8 mouse cellular contexts compared by ENCODE assay signal in genomic region chr13:69485326-69485725, GRCm38 (mm10). TPM values are rescaled to one million over a fixed set of nuclear protein-coding genes. Genes with fewer than 3 reads are reported as not detected.
DNase-seq lines count a peak whose midpoint lies in the region; ATAC-seq and TF ChIP-seq lines count a peak whose summit lies in the region.

No protein-coding gene starts in this region.

- H3K4me3 ChIP-seq in gastrocnemius, adult 2 months: no peak overlapping the region
- no peak overlapping the region for H3K4me3 ChIP-seq in hindbrain, embryonic 16.5 days (ENCODE audit: low read length)
- no peak overlapping the region for H3K4me3 ChIP-seq in neural tube, embryonic 15.5 days (replicated peaks)

- peak; percentile 32; the same call in 1 of the 2 replicates for ATAC-seq in hindbrain, embryonic 16.5 days
- ATAC-seq in neural tube, embryonic 15.5 days (ENCODE audit: low FRiP score): peak; percentile 26; the same call in 1 of the 2 replicates
- ATAC-seq in erythroid progenitor cell, adult 5-6 weeks (replicated peaks; ENCODE audit: low FRiP score, poor library complexity, severe bottlenecking): no peak

- H3K4me1 ChIP-seq in hindbrain, embryonic 16.5 days (ENCODE audit: control insufficient read depth, insufficient read depth, low read depth, low read length): peaks cover 18% of the 10 kb centered on the region
- H3K4me1 ChIP-seq in neural tube, embryonic 15.5 days: peaks cover 36% of the 10 kb centered on the region

- TF ChIP-seq CTCF in gastrocnemius, adult 2 months (IDR thresholded peaks at IDR 0.05): peak; percentile 67

- H3K27ac ChIP-seq in gastrocnemius, adult 2 months: no peak overlapping the region
- no peak overlapping the region for H3K27ac ChIP-seq in hindbrain, embryonic 16.5 days (ENCODE audit: low read depth, low read length)
- H3K27ac ChIP-seq in neural tube, embryonic 15.5 days (replicated peaks): no peak overlapping the region

- no peak overlapping the region for H3K9ac ChIP-seq in hindbrain, embryonic 16.5 days (ENCODE audit: low read depth, low read length)
- H3K9ac ChIP-seq in neural tube, embryonic 15.5 days (replicated peaks): no peak overlapping the region

- H3K9me3 ChIP-seq in hindbrain, embryonic 16.5 days (ENCODE audit: control insufficient read depth, low read length): no peaks in the 10 kb centered on the region
- H3K9me3 ChIP-seq in neural tube, embryonic 15.5 days (replicated peaks): no peaks in the 10 kb centered on the region

- H3K4me2 ChIP-seq in hindbrain, embryonic 16.5 days (ENCODE audit: low read length): no peak overlapping the region
- no peak overlapping the region for H3K4me2 ChIP-seq in neural tube, embryonic 15.5 days

- intact Hi-C loops in gastrocnemius, adult 2 months (cut with DNase I): no loop called here
- intact Hi-C loops in gastrocnemius, postnatal 14 days (cut with DNase I; ENCODE audit: low total_unique reads): no loop called here

- 12% methylated on average over 6 of the region's 6 CpGs for WGBS in hindbrain, embryonic 16.5 days
- WGBS in neural tube, embryonic 15.5 days: 16% methylated on average over 6 of the region's 6 CpGs

- peaks cover 7% of the 10 kb centered on the region for H3K27me3 ChIP-seq in hindbrain, embryonic 16.5 days (replicated peaks; ENCODE audit: control insufficient read depth, insufficient read depth, low read length)
- H3K27me3 ChIP-seq in neural tube, embryonic 15.5 days (replicated peaks): peaks cover 33% of the 10 kb centered on the region

- no peaks in the 10 kb centered on the region for H3K36me3 ChIP-seq in hindbrain, embryonic 16.5 days (ENCODE audit: control insufficient read depth, insufficient read depth, low read length)
- H3K36me3 ChIP-seq in neural tube, embryonic 15.5 days: no peaks in the 10 kb centered on the region

- no peak for DNase-seq in gastrocnemius, adult 2 months
- no peak for DNase-seq in gastrocnemius, postnatal 14 days
- DNase-seq in 3T3-L1 (ENCODE audit: low read depth, low spot score): peak; percentile 40
- DNase-seq in ZHBTc4 (ENCODE audit: low read depth, low spot score): peak; percentile 37
- no peak for DNase-seq in right cerebral cortex, postnatal 25 days

RNA-seq across cellular contexts. Expression of gene Nsun2, which starts 48.2 kb away (rescaled TPM):
- 10 to 100 TPM; 45.4 to 51.9 TPM for total RNA-seq in gastrocnemius, adult 2 months (2021)
- 10 to 100 TPM; 39.5 to 44.5 TPM for total RNA-seq in gastrocnemius, postnatal 14 days (2021)
- 73.8 and 77.7 TPM in 2 replicates for polyA plus RNA-seq in hindbrain, embryonic 16.5 days (2015; fragmentation: Nextera tagmentation; extraction: Ambion mirVana)
- 74.6 and 92.6 TPM in 2 replicates for polyA plus RNA-seq in neural tube, embryonic 15.5 days (2015; fragmentation: Nextera tagmentation; extraction: Ambion mirVana)
- total RNA-seq in erythroid progenitor cell, adult 5-6 weeks (2015; ENCODE audit: low replicate concordance): 21.8 and 22.3 TPM in 2 replicates
- total RNA-seq in erythroid progenitor cell, adult 5-6 weeks (2017; ENCODE audit: low replicate concordance): 28.1 and 33.8 TPM in 2 replicates

RNA-seq across cellular contexts. Expression of gene Tent4a, which starts 49.1 kb away (rescaled TPM):
- total RNA-seq in gastrocnemius, adult 2 months (2021): 1 to 10 TPM; 5.2 to 7.8 TPM
- 1 to 10 TPM; 6.8 to 9.4 TPM for total RNA-seq in gastrocnemius, postnatal 14 days (2021)
- 5.7 and 6.4 TPM in 2 replicates for polyA plus RNA-seq in hindbrain, embryonic 16.5 days (2015; fragmentation: Nextera tagmentation; extraction: Ambion mirVana)
- 6.2 and 6.5 TPM in 2 replicates for polyA plus RNA-seq in neural tube, embryonic 15.5 days (2015; fragmentation: Nextera tagmentation; extraction: Ambion mirVana)
- 34.0 and 37.5 TPM in 2 replicates for total RNA-seq in erythroid progenitor cell, adult 5-6 weeks (2015; ENCODE audit: low replicate concordance)
- 33.8 and 48.0 TPM in 2 replicates for total RNA-seq in erythroid progenitor cell, adult 5-6 weeks (2017; ENCODE audit: low replicate concordance)

Comparison
In these comparisons a context has a peak if more than half of its experiments do, and no peak if none do; other contexts are left out.
1. DNase-seq: peak in 3T3-L1 (single experiment) and ZHBTc4 (single experiment); none in gastrocnemius, adult 2 months (single experiment), gastrocnemius, postnatal 14 days (single experiment) and right cerebral cortex, postnatal 25 days (single experiment).